Mouse (Mus musculus): ENCODE results near the gene Kcnk1. TPM values are rescaled to one million over a fixed set of nuclear protein-coding genes. Genes with fewer than 3 reads are reported as not detected.

Kcnk1 gene
- total and polyA plus RNA-seq, 3 experiments: not detected

Other genes with a start within 250 kb of the Kcnk1 start
- not detected in 2 replicates for gene Pcnx2, start 96.9 kb upstream of the Kcnk1 start, total RNA-seq (2012; rRNA removed)
- gene Pcnx2, start 96.9 kb upstream of the Kcnk1 start, total RNA-seq (2014; rRNA removed): not detected in 2 replicates
- gene Pcnx2, start 96.9 kb upstream of the Kcnk1 start, polyA plus RNA-seq (2012; ENCODE audit: insufficient read length, low read depth): not detected in 2 replicates
- gene Map3k21, start 84.7 kb upstream of the Kcnk1 start, total RNA-seq (2012; rRNA removed): not detected in 2 replicates
- not detected in 2 replicates for gene Map3k21, start 84.7 kb upstream of the Kcnk1 start, total RNA-seq (2014; rRNA removed)
- not detected in 2 replicates for gene Map3k21, start 84.7 kb upstream of the Kcnk1 start, polyA plus RNA-seq (2012; ENCODE audit: insufficient read length, low read depth)

Data from CH12.LX (cell line).